Mouse (Mus musculus) thymus, adult 2 months (tissue): ENCODE measurements at regions not wholly inside any gene's neighbourhood (a gene's known extent, or its start where the extent isn't known, plus 50 kb on each side); places are given as distances from the start of the nearest gene placed in this dataset.

Source experiments
- DNase-seq: peaks from one replicate; pipeline ENCODE4 v3.0.0; 2021
- H3K27ac ChIP-seq: fragments of 200-500 bp; 2 replicates; pipeline ENCODE4 v1.5.1; 2012; ENCODE audit warnings: low read length, control low read depth; ENCODE audit not compliant: control insufficient read depth, insufficient read depth
- H3K27me3 ChIP-seq: fragments of 200-500 bp; 2 replicates; pipeline ENCODE4 v1.6.1; 2012; ENCODE audit warnings: mild to moderate bottlenecking, low read length, moderate library complexity, mixed read lengths; ENCODE audit not compliant: control insufficient read depth, insufficient read depth
- H3K36me3 ChIP-seq: fragments of 200-500 bp; 2 replicates; pipeline ENCODE4 v1.6.1; 2012; ENCODE audit warnings: mild to moderate bottlenecking, low read length, moderate library complexity; ENCODE audit not compliant: control insufficient read depth, insufficient read depth
- H3K4me1 ChIP-seq: fragments of 200-500 bp; replicated peaks from 2 replicates; pipeline ENCODE4 v1.6.1; 2012; ENCODE audit warnings: low read length; ENCODE audit not compliant: control insufficient read depth, insufficient read depth
- H3K4me3 ChIP-seq: fragments of 200-500 bp; 2 replicates; pipeline ENCODE4 v1.5.1; 2012; ENCODE audit warnings: mild to moderate bottlenecking, low read length, control low read depth, moderate library complexity; ENCODE audit not compliant: control insufficient read depth, insufficient read depth
- CTCF ChIP-seq: fragments of 200-500 bp; IDR thresholded peaks from 2 replicates; pipeline ENCODE4 v1.5.1; 2012; ENCODE audit warnings: mild to moderate bottlenecking, control low read depth, low read length, moderate library complexity, borderline replicate concordance; ENCODE audit not compliant: control insufficient read depth, poor library complexity, insufficient read depth; ENCODE audit errors: extremely low read depth
- POLR2A ChIP-seq: fragments of 200-500 bp; IDR thresholded peaks from 2 replicates; pipeline ENCODE4 v1.6.1; 2012; ENCODE audit warnings: mild to moderate bottlenecking, low read length, control low read depth, moderate library complexity; ENCODE audit not compliant: control insufficient read depth, poor library complexity, insufficient read depth; ENCODE audit errors: extremely low read depth
- WGBS: fragments of 180-500 bp; shearing (Covaris S2); methylation state at CpG from one replicate; pipeline ENCODE4 v1.1.7; 2018; 5-methylcytosine and 5-hydroxymethylcytosine counted together

GRCm38 (mm10) chr1:63944786-63945185 lies 175.7 kb upstream of the 4933402D24Rik start:
- H3K4me3 ChIP-seq = no peak overlapping the region

DNA sequence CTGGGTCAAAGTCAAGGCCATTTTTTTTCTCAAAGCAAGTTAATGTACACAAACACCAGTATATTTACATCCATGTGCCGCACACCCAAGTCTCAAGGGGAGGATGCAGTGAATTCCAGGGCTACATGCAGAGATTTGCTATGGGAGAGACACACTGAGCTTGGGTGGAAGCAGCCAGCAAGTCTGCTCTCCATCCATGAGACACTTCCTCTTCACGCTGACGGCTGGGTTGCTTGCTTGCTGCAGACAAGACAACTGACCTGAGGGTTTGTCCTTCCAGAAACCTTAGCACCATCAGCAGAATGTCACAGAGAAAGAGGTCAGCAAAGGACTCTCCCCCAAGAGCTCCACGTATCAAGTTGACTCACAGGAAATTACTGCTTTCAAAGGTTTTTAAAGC lies 169.3 kb upstream of the 4933402D24Rik start:
- no peak for DNase-seq
- H3K36me3 ChIP-seq = no peaks in the 10 kb centered on the region
- 68% methylated on average over 4 of the region's 4 CpGs for WGBS
- H3K4me3 ChIP-seq = no peak overlapping the region
- no peak for TF ChIP-seq POLR2A
- TF ChIP-seq CTCF = no peak
- H3K4me1 ChIP-seq = no peaks in the 10 kb centered on the region
- H3K27ac ChIP-seq = no peak overlapping the region
- H3K27me3 ChIP-seq = no peaks in the 10 kb centered on the region

More at GRCm38 (mm10) chr1:63944786-63945185, 175.7 kb upstream of the 4933402D24Rik start:
- Histone ChIP-seq H3K4me1 (0 out of 2 replicates have a peak, but pooled peaks cover 2% of the 10 kb centered on the region), H3K27ac (no peak overlapping the region), H3K27me3 (no peaks in the 10 kb centered on the region), H3K36me3 (no peaks in the 10 kb centered on the region)
- WGBS = 90% methylated on average over 3 of the region's 3 CpGs
- no peak for TF ChIP-seq POLR2A
- no peak for TF ChIP-seq CTCF
- DNase-seq = no peak

DNA sequence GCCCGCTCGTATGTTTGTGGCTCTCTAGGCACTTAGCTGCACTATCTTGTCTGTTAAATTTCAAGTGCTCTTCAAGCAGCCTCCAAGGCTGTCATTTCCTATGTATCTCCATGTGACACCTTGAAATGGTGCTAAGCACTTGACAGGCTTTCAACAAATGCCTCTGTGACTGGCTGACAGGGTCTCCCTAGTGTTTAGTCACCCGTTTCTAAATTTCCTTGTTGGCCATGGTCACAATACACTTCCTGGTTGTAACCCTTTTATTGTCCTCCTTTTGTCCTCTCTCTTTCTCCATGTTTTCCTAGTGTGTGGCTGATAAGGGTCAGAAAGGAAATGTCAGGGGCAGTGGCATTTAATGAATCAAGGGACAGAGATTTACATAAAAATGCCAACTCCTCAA lies 168.4 kb upstream of the 4933402D24Rik start:
- no peak for TF ChIP-seq CTCF
- TF ChIP-seq POLR2A = no peak
- no peak for DNase-seq
- Histone ChIP-seq H3K27ac (no peak overlapping the region), H3K4me1 (no peaks in the 10 kb centered on the region), H3K27me3 (no peaks in the 10 kb centered on the region), H3K4me3 (no peak overlapping the region), H3K36me3 (no peaks in the 10 kb centered on the region)
- WGBS = 89% methylated on average over 3 of the region's 3 CpGs

- DNase-seq = no peak
- Histone ChIP-seq H3K27ac (no peak overlapping the region), H3K4me1 (no peaks in the 10 kb centered on the region), H3K36me3 (no peaks in the 10 kb centered on the region), H3K27me3 (no peaks in the 10 kb centered on the region), H3K4me3 (no peak overlapping the region)
- WGBS = 96% methylated on average over 8 of the region's 8 CpGs
- TF ChIP-seq CTCF (no peak), POLR2A (no peak)
These were observed 165.7 kb upstream of the 4933402D24Rik start for GRCm38 (mm10) chr1:63934570-63935280.

- no peak for DNase-seq
- H3K27ac ChIP-seq = no peak overlapping the region
These were observed 163.4 kb upstream of the 4933402D24Rik start for GRCm38 (mm10) chr1:63932484-63932883.

DNA sequence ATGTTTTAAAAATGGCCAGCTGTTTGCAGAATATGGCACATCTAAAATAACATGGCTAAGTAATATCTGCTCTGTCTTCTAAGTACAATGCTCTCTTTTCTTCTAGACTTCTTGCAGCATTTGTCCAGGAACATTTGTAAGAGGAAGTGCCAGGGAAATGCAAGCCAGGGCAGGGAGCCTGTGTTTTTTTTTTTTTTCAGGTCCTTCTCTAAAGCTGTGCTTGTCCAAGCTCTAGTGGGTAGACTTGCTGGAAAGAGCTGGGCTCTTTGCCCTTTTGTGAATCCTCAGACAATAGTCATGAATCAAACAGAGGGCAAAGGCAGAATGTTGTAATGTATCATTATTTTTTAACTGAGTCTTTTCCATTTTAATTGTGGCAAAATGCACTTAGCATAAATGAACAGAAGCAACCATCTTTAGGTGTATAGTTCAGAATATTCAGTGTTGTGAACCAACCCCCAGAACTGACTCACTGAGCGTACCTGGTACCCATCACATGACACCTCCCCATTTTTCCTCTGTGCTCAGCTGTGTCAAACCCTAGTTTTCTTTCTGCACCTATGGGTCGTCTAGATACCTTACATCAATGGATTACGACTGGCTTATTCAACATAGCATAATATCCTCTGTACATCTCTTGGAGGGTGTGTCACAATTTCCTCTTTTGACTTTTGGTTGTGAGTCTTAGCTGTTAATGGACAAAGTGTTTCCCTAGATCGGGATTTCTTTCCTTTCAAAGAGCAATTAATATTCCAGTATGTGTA lies 160.5 kb upstream of the 4933402D24Rik start:
- Histone ChIP-seq H3K27ac (no peak overlapping the region), H3K36me3 (no peaks in the 10 kb centered on the region), H3K27me3 (no peaks in the 10 kb centered on the region), H3K4me1 (no peaks in the 10 kb centered on the region), H3K4me3 (no peak overlapping the region)
- 95% methylated on average over 4 of the region's 4 CpGs for WGBS
- DNase-seq = no peak
- TF ChIP-seq CTCF (no peak), POLR2A (no peak)

More at GRCm38 (mm10) chr1:63932484-63932883, 163.4 kb upstream of the 4933402D24Rik start:
- 89% methylated on average over 9 of the region's 9 CpGs for WGBS
- Histone ChIP-seq H3K36me3 (no peaks in the 10 kb centered on the region), H3K27me3 (no peaks in the 10 kb centered on the region), H3K4me3 (no peak overlapping the region), H3K4me1 (no peaks in the 10 kb centered on the region)
- TF ChIP-seq POLR2A (no peak), CTCF (no peak)

DNA sequence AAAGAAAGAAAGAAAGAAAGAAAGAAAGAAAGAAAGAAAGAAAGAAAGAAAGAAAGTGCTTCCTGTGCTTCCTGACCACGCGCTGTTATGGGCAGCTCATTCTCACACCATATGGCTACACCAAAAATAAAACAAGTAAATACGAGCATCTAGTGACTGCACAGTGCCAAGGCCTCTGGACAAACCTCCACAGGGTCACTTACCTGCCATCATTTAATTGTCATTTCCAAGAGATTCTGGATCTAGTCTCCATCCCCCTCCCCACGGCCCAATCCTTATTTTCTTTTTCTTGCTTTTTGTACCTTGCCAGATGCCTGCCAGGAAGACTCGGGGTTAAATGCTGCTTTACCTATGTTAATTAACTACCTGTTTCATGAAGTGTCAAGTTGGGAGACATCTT lies 159.8 kb upstream of the 4933402D24Rik start:
- Histone ChIP-seq H3K27ac (no peak overlapping the region), H3K4me1 (no peaks in the 10 kb centered on the region), H3K36me3 (no peaks in the 10 kb centered on the region), H3K4me3 (no peak overlapping the region), H3K27me3 (no peaks in the 10 kb centered on the region)
- WGBS = 95% methylated on average over 5 of the region's 5 CpGs
- no peak for TF ChIP-seq POLR2A
- no peak for TF ChIP-seq CTCF
- DNase-seq = no peak
